Mouse (Mus musculus) layer of hippocampus, adult 18-20 months (tissue): ENCODE data around the gene Phf2. TPM values are rescaled to one million over a fixed set of nuclear protein-coding genes. Genes with fewer than 3 reads are reported as not detected.
"Not testable (repeated sequence)": the region's sequence is repeated elsewhere in the genome, so short reads cannot be mapped to it uniquely, and the experiment has no call there.

Source experiments
- DNase-seq, 2 experiments: peaks; one replicate each; pipeline ENCODE4 v3.0.0; 2022; ENCODE audit warnings: low spot score in 2 of 2
- total RNA-seq, 2 experiments: library from RNA; stranded (reverse); gene quantifications; 2 replicates each; pipeline ENCODE4 v1.2.3; 2021

The Phf2 gene
- total RNA-seq, 2 experiments from 2014 or later: 41.0 to 41.7 TPM

GRCm38 (mm10) chr13:48809668-48810067, 61.3 kb downstream of the Phf2 start:
- DNase-seq: not testable (repeated sequence)

DNA sequence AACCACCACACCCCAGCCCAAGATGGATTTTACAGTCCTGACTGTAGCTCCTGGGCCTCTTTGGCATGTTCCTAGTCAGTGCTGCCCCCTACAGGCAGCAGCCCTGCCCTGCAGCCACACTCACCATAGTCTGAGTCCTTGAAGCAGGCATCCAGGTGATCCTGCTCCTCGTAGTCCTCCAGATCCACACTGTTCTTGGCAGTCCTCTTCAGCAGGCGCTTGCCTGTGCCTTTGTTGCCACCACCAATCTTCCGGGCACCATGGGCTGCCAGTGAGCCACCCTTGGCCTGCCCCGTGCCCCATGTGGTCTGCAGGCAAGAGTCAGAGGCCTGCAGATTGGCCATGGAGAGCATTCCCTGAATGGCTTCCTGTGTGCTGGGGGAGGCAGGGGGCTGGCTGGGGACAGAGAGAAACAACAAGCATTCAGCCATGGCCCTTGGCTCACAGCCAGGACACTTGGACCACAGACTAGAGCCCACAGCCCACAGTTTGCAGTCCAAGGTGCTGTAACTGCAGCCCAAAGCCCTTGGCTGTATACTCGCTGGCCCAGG, 63.4 kb downstream of the Phf2 start:
- peak; percentile 24 to 79 for DNase-seq

DNA sequence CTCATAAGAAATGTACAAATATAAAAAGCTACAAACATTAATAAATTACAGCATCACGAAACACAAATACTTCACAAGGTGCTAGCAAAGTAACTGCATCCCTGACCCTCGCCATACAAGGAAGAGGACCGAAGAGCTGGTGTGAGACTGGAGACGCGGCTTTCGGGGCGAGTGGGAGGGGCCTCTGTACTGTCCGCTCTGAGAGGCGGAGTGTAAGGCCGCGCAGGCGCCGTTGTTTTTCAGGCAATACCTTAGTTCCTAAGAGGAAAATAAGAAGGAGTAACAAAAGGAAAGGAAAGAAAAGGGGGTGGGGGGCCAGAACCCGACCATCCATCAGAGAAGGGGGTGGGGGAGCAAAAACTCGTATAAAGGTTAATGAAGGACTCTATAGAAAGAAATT, 68.7 kb downstream of the Phf2 start:
- no peak for DNase-seq

GRCm38 (mm10) chr13:48800850-48801546, 69.9 kb downstream of the Phf2 start:
- DNase-seq: peak; percentile 32 to 70

DNA sequence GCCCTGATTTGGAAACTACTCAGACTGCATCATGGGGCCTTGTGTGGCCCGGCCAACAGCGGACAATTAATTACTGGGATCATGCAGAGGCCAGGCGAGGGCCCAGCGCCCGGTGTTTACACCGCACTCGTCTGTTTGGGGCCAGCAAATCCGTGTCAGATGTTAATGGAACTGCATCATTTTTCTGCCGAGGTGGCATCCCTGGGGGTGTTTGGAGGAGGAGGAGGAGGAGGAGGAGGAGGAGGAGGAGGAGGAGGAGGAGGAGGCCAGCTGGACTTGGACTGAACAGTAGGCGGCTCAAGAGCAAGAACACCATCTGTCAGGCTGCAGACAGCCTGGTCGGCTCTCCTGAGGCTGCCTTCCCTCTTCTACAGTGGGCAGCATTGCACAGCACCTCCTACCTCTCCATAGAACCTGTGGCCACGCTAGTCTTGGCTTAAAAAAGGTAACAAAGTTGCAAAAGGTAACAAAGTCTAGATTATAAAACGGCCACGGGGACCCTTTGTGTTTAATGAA, 72.6 kb downstream of the Phf2 start:
- no peak for DNase-seq

DNA sequence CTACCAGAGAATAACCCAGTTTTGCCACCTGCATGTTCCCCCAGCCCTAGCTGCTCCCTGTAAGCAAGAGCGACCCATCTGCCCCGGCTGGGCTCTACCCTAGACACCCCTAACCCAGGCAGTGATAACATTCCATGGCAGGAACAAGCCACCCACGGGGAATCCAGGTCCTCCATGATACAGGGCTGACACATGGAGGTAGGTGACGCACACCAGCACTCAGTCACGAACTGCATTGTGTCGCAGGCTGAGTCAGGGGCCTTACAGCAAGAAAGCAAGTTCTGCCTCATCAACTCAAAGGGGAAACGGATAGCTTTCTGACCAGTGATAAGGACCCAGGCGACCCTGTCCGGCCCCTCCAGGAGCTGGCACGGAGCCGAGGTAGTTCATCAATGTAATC, 74.0 kb downstream of the Phf2 start:
- DNase-seq: no peak

DNA sequence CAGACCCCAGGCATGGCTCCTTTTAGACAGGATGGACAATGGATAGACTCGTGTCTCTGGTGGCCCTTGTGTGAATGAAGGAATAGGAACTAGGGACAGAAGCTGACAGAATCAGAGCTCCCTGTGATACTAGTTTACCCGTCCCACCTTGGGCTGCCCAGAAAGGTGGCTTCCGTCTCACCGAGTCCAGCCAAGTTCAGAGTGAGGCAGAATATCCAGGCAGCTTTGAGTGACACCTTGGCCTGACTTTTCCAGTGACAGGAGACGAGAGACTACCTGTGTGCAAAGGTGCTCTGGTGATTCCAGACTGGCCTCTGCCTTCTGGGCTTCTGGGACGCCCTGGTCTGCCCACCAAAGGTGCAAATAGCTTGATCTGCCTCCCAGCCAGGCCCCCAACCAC, 75.2 kb downstream of the Phf2 start:
- no peak for DNase-seq

DNA sequence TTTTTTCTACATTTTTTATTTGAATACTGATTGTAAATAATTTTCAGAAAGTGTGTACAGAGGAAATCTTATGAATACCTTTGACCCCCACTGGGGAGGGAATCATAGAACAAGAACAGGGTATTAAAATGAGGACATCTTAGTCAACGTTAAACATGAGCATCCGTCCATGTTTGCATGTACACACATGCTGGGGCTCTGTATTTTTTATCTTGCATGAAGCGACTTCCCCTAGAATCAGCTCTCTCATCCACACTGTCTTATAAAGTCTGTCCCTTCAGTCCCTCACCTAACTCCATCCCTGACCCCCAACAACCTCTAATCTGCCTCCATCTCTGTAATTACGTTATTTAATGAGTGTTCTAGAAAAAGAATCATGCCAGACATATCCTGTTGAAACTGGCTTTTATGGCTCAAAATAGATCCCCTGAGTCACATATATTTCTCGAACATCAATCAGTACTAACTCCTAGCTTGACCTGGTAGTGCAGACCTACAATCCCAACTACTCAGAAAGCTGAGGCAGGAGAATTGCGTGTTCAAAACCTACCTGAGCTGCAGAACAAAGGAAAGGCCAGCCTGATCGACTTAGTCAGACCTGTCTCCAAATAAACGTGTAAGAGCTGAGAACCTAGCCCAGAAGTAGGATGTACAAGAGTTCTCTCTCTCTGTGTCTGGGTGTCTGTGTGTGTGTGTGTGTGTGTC, 86.2 kb downstream of the Phf2 start:
- no peak for DNase-seq

GRCm38 (mm10) chr13:48784151-48784550, 86.8 kb downstream of the Phf2 start:
- no peak for DNase-seq

DNA sequence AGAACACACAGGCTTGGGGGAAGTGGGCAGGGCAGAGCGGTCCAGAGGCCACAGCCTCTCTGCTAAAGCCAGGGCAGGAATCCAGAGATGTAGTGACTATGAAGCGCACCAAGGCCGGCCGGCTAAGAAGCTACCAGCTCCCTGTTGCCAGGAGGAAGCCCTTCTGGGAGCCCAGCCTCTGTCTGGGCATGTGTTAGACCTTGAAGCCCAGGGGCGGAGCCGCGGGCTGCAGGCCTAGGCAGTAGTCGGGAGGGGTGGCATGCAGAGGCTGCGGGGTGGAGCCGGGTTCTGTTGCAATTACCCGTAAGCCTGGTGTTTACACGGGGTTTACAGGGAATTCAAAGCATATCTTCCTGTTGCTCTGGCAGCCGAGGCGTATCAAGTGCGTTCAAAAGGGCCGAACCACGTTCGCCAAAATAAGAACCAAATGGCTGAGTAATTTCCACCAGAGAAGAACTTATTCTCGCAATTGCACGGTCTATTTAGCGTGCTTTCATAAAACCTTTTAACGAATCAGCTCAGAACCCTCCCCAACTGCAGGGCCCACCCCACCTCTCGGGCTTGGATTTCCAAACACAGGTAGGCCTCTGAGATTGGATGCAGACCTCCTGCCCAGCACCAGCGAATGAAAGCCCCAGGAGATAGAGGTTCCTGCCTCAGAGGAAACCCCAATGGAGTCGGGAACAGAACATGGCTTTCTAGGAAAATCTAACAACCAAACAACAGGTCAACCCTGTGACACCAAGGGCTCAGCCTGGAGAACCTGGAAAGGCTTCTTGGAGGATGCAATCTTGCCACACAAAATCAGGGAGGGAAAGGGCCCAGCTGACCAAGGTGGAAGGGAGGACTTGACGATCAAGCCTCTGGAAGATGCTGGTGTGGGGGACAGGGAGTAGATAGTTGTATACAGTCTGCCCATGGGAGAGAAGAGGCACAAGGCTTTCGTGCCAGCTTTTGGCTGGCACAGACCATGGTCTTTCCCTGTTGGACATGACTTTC, 87.9 kb downstream of the Phf2 start:
- DNase-seq: no peak

GRCm38 (mm10) chr13:48780345-48781010, 90.4 kb downstream of the Phf2 start:
- no peak for DNase-seq

- no peak for DNase-seq
These were observed 91.2 kb downstream of the Phf2 start for GRCm38 (mm10) chr13:48779592-48780344.

GRCm38 (mm10) chr13:48778138-48778537, 92.8 kb downstream of the Phf2 start:
- no peak for DNase-seq

GRCm38 (mm10) chr13:48774506-48774905, 96.4 kb downstream of the Phf2 start:
- no peak for DNase-seq

DNA sequence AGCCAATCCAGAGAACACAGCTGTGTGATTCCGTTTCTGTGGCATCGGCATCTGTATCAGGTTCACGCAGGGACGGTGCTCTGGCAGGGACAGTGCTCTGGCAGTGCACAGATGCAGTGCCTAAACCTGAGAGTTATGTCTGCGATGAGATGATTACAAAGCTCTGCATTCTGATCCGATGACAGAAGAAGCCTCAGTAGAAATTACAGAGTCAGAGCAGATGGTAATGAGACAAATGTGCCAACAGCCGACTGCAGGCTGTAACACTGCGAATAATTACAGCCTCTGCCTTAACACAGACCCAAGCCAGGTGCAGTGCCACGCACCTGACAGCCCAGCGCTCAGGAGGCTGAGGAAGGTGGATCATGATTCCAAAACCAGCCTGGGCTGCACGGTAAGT, 102.8 kb downstream of the Phf2 start:
- peak; percentile 13 to 52 for DNase-seq

DNA sequence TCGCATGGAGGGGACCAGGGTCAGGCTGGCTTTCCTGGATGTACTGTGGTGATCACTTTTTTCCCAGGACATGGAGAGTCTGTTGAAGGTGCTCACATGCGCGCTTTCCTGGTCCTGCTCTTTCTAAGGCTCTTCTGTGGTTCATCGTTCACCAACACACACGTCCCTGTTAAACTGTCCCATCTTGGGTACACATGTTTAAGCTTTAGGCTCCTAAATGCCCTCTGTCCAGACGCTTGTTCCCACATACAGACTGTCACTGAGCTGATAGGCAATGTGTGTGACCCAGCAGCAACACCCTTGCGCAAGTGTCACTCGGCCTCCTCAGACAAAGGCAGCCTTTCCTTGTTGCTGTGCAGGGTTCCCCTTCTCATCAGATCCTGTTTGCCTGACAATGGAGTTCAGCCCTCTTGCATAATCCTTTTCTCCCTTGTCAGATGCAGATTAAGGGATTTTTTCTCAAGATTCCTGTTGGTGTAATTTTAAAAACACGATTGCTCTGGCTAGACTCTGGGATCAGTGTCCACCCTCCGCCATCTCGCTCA, 107.1 kb downstream of the Phf2 start:
- DNase-seq: no peak

DNA sequence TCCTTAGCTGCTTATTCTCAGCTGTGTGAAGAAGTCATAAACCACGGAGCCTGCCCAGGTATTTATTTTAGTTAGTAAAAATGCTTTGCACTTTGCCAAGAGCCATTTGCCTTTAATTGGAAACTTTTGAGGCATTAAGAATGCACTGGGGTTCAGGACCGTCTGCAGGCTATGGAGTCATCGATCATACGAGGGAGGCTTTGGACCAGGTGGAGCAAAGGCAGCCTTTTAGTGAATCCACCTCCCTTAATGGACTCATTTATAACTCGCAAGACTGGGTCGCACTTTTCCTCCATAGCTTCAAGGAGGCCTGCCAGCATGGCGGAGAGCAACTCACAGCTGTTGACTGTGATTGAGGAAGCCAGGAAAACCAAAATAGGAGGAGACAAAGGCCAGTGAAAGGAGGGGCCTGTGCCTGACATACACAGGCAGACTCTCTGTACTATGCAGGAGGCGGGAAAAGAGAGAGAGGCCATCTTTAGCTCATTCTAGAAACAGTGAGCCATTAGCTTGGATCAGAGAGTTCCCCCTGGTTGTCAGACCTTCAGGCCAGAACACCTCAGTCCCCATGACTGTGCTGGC, 110.0 kb downstream of the Phf2 start:
- no peak for DNase-seq

DNA sequence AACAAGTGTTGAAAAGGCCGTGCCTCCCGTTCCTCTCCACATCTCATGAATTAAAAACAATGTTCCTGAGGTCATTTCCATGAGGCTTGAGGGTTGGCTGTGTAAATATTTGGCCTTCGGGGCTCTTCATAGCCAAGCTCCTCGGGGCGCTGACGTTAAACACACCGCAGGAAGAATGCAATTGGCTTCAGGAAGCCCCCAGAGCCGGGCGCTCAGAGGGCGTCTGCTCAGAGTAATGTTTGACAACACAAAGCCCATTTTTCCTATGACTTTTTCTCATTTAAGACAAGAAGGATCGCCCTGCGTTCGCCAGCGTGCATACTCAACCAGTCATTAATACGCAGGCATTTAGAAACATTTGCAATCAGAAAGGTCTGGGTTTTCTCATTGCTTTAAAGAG, 114.2 kb downstream of the Phf2 start:
- no peak for DNase-seq
